Mouse (Mus musculus): ENCODE data around the gene Fli1.

Gene Fli1

DNA sequence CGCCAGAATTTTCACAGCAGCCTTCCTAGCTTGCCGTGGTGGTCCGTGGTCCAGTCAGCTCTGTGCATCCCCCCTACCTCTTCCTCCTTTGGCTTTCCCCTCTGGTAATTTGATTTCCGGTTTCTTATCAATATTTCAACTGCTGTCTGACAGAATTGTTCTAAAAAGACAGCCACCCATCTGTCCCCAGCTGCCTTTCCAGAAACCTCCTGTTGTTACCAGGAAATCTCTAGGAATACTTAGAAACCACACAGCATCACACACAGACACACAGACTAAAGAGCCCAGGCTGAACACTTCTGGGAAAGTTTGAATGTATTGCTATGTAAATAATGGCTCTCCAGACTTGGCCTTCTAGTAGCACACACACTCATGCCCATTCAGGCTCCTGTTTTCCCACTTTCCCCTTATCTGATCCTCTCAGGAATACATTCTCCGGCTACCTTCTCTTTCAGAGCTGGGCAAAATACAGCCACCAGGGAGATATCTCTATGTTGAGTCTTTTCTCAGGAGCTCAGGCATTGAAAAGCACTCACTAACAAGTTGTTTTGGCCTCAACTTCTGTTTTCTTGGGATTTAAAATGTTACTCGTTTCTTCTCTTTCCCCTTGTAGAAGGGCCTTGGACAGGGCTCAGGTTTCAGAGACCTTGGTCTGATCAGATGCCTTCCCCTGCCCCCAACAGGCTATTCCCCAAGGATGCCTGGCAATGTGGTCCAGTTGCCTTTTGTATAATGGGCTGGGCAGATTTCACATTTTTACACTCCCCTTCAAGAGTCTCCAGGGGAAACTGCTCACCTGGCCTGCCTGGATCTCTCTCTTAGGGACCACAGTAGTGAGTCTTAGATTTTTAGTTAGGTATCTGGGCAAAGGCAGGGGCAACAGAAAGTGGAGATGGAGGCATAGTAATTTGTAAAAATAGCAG, 7.1 kb upstream of the Fli1 start:
- DNase-seq (ENCODE audit: low spot score), result no peak

DNA sequence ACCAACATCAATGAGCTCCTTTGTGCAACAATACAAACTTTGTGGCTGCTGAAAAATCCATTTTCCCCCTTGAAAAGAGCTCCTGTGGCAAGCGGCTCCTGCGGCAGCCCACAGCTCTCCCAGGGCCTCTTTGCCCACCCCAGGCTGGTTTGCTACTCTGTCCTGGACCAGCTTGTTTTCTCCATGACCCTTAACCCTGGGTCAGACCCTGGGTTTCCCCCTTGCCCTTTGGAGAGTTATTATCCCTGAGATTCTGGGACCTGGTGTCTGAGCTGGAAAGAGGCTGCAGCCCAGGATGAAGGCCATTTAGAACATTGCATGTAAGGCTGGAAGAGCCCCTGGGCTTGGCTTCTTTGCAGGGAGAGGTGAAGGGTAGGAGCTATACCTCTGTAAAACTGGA, 4.1 kb upstream of the Fli1 start:
- no peak for DNase-seq (ENCODE audit: low spot score)

DNA sequence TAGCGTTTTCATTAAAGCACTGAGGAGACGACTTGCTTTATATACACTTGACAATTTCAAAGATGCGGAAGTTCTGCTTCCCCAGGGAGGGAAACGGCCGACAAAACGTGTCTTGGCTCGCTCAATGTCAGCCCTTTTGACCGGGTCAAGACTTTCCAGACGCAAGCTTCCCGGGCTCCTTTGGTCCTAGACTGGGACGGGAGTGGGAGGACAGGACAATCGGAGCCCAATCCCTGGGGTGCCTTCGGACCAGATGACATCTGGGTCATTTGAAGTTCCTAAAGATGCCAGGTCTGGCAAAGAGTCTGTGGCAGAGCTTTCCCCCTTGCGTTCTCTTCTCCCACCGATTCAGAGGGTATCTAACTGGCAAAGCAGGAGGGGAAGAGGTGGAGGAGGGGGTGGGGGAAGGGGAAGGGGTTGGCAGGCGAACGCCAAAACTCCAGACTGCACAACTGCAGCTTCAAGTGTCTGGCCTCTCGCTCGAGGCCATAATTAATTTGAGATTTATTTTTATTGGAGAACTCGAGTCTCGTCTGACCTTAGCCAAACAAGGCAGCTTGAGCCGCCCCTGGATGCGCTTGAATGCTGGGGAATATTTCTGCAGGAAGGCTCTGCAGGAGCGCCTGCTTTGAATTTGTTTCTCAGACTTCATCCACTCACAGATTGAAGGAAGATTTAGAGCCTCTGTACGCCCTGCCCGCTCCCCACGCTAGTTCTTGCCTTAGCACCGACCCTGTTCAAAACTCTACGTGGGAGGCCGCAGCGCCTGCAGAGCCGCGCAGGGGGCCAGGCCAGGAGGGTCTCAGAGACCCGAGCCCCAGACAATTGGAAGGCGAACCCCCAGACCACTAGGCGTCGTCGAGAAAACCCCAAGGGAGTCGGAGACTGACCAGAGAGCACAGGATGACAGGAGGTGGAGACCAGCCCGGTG, 2.3 kb upstream of the Fli1 start:
- DNase-seq (ENCODE audit: low spot score), result no peak

DNA sequence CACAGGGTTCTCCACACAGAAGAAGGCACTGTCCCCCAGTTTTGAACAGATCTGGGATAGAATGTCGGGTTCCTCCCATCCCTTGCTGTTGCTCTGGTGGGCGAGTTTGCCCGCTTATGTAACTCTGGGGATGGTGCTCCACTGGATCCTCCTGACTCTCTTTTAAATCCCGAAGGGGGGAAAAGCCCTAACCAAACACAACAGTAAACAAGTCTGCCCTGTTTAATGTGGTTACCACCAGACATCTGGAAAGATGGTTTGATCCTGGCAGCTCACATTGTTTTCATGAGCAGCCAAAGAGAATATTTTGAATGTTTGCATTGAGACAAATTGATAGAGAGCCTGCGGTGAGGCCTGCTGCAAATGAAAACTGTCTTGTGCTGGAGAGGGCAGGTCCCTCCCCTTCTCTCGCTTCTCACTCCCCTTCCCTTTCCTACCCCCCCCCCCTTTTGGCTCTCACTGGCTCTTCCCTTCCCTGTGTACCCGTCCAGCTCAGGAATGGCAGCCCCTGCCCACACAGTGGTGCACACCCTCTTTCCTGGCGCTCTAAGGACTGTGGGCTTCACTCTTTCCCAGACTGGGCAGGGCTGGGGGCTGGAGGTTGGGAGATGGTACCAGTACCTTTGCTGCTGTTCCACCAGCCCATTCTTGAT, 1.4 kb upstream of the Fli1 start:
- no peak for DNase-seq (ENCODE audit: low spot score)

DNA sequence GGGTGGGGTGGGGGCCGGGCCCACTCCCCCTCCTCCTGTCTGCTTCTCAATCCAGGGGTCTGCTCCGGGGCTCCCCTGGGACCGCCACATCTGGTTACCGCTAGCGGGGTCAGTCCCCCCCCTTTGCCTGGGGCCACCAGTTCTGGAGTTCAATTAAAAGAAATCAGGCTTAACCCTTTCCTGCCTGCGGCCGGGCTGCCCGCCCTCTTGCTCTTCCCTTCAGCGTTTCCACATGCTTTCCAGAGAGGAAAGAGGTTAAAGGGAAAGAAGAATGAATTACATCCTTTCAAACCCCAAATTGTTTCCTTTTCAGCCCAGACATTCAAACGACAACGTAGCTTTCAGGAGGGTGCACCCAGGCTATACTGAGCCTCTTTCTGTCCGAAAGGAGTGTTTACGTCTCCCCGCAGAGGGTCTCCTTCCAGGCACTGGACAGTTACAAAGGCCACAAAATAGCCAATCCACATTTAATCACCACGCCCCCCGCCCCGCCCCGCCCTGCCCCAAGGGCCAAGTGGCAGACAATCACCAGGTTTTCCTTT, 450 bp upstream of the Fli1 start:
- no peak for DNase-seq (ENCODE audit: low spot score)

DNA sequence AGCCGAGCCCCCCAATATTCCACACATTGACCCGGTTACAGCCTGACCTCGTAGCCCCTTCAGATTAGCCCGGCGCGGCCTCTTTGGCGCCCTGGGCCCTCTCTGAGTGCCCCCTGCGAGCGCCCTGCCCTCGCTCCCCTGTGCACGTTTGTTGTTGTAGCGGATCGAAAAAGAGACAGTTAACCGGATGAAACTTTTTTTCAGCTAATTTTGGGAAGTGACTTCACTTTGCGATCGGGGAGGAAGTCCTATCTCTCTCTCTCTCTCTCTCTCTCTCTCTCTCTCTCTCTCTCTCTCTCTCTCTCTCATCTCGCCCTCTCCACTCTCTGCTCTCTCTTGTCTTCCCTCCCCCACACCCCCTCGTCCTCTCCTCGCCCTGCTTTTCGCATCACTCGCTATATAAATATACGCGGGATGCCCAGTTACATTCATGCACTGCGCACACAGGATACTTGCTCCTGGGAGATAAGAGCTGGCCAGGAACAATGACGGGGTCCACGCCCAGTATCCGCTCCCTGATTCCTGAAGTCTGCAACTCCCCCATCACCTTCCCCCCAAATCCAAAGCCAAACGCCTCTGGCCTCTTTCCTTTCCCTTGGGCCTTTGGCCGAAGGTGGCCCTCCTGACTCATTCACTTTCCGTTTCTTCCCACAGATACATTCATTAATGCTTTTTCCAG, 1.3 kb downstream of the Fli1 start:
- DNase-seq (ENCODE audit: low spot score), result no peak

DNA sequence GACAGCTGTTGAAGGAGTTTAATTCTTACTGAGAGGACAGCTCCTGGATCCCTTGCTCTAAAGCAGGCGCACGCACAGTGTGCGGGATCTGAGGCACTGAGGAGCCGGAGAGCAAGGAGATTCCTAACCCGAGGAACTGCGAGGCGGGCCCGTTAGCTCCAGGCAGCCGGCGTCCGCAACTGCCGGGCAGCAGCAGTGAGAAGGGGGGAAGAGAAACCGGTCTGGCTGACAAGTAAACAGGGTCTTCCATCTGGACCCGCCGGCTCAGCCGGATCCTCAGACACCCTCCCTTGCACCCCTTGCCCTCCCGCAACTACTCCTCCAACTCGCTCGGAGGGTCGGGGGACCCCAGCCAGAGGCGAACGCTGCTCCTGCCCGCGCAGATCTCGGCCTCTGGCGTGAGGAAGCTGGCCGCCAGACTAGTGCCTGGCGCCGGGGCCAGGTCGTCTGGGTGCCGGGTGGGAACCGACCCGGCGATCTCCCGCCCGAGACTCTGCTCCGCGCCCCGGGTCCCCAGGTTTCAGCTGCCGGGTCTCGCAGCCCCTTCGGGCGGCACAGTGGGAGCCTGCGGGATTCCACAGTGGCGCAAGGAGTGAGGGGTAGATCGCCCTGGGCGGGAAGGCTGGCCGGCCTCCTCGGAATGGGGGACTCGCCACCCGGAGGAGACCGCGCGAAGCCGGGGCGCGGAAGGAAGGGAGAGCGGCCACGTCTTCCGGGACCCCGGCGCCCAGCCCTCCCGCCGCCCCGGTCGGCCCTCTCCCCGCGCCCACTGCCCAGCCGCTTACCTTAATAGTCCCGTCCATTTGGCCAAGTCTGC, 2.0 kb downstream of the Fli1 start:
- DNase-seq (ENCODE audit: low spot score), result no peak

DNA sequence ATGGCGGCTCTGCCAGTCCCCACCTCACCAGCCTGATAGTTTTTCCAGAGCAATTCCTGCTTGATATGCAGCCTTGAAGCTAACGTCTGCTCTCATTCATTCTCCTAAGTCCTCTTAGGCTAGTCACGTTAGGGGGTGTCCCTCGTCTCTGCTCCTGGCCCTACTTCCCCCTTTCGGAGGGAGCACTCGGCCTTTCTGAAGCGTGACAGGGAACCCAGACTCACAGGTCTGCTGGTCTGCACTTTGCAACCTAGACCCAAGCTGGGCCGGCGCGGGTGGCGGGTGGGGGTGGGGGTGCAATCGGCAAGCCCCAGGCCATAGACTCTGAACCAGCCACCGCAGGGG, 2.6 kb downstream of the Fli1 start:
- no peak for DNase-seq (ENCODE audit: low spot score)

DNA sequence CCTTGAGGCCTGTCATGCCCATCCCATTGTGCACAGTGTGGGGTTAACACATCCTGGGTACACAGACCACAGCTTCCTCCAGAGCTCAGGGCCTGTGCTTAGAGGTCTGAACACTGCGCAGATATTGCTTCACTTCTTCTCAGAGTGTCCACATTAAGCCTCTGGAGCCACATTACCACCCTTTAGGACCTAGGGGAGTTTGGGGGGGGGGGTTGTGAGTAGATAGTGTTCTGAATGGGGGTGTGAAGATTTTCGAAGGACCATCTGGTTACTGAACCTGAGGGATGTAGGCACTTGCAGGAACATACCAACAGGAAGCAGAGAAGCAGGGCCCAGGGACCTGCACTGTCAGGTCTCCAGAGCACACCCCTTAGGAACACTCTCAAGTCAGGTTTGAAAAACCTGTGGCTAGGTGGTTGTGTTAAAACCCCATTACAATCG, 3.3 kb downstream of the Fli1 start:
- no peak for DNase-seq (ENCODE audit: low spot score)

DNA sequence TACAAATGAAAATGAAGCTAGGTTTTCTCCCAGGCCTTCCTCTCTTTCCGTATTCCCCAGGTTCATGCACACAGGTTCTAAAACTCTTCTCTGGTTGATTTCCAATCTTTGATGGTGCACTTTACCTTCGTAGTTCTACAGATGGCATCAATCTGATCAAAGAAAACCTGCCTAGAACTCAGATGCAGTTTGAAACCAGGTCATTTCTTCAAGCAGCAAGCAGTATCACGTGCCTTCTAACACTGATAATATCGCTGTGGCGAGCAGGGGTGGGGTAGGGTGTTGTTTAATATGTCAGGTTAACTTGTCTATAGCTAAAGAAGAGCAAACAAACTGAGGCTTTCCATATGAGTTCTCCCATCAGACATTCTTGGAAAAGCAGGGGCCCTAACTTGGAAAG, 4.5 kb downstream of the Fli1 start:
- no peak for DNase-seq (ENCODE audit: low spot score)

DNA sequence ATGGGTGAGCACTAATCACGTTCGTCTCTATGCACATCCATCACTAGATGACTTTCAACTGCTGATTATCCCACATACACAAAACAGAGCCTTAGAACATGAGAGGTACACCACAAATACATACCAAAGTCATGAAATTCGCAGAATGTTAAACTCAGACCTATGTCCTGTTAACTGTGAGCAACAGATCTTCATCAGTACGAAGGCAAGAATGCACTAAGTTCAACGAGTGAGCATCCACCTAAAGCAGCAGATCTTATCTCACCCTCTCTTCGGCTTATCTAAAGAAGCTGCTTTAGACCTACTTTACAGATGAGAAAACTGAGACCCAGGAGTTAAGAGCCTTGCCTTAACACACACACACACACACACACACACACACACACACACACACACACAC, 5.0 kb downstream of the Fli1 start:
- no peak for DNase-seq (ENCODE audit: low spot score)

DNA sequence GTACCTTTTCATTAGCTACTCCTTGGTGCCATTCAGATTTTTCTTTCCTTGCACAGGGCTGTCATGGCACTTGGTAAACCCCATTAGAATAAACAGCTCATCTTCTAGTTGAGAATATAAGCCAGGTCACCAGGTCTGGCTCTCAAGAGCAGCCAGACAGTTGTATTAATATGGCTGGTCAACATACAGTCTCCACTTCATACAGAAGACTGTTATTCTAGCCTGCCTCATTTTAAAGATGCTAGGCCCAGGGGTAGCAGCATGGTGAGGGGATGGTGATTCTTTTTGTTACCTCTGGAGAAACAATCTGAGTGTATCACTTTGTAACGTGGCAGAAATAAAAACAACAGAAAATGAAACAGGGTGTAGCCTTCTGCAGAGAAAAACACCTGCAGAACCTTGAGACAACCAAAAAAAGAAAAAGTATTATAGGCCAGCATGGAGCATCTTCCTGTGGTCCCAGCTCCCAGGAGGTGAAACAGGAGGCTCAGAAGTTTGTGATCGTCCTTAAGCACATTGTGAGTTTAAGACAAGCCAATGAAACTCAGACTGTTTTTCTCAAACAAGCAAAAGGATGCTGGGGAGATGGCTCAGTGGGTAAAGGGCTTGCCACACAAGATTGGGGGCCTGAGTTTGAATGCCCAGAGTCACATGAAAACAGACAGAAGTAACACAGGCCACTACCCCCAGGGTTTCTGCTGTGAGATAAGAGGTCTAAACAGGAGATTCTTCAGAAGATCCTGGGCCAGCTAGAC, 7.3 kb downstream of the Fli1 start:
- no peak for DNase-seq (ENCODE audit: low spot score)

DNA sequence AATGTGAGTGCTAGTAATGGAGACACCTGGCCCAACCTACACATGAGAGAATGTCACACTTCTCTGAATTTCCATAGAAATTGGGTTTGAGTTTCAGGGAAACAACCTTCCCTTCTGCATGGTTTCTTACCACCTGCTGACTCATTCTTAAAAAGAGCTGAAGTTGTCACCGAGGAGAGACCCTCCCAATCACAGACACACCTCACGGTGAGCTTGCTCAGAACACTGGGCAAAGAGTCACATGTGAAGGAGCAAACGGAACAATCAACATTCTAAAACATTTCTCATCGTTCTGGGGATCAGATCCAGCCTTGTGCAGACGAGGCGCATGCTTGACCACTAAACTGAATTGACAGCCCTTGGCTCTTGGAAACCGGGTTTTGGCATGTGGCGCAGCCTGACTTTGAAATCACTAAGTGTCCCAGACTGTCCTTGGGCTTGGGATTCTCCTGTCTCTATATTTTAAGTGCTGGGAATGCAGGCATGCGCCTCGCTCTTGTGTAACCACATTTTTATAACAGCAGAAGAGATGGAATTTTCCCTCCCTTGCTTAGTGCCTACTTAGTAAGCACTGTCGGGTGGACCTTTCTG, 8.5 kb downstream of the Fli1 start:
- no peak for DNase-seq (ENCODE audit: low spot score)

DNA sequence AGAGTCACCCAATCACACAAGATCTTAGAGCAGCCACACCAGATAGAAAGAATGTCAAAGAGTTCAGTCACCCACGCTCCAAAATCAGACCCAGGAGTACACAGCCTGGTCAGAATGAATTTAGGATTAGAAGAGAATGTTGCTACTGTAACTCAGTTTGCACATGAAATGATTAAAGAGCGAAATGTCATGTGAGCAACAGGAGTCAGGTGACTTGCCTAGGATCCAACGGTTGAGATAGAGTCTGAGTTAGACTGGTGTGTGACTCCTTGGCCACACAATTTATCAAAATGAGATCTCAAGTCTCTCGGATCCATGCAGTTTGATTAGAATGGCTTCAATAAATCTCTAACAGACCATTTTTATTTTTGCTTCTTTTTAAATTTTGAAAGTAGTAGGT, 11.1 kb downstream of the Fli1 start:
- DNase-seq (ENCODE audit: low spot score), result no peak

DNA sequence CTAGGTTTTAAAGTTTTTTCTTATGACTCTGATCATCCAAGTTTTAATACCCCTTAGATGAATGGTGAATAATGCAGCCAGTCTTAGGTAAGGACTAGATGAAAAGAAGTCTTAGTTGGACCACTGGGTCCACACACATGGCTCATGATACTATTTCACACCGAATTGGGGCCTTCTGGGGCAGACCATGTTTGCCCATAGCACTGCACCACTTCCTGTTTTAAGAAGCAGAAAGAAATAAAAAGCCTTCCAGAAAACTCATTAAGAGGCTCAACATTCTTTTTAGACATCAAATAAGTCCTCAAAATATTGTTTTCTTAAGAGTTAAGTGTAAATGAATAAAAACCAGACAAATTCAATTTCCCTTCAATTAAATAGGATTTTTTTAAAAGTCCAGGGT, 11.7 kb downstream of the Fli1 start:
- DNase-seq (ENCODE audit: low spot score), result no peak

DNA sequence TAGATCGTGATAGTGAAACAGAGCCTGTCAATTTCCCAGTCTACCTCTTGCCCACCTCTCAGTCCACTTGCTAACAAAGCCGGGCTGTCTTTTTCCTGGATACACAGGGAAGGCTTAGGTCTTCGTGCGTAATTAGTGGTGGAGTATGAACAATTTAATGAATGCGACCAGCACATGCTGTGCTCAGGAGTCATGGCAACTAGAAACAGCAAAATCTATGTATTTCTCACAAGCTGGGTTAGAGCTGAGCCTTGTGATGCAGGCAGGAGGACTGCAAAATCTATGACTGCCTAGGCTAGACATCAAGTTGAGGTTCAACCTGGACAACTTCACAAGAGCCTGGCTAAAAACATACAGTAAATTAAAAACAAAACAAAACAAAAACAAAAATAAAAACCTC, 12.5 kb downstream of the Fli1 start:
- DNase-seq (ENCODE audit: low spot score), result no peak

DNA sequence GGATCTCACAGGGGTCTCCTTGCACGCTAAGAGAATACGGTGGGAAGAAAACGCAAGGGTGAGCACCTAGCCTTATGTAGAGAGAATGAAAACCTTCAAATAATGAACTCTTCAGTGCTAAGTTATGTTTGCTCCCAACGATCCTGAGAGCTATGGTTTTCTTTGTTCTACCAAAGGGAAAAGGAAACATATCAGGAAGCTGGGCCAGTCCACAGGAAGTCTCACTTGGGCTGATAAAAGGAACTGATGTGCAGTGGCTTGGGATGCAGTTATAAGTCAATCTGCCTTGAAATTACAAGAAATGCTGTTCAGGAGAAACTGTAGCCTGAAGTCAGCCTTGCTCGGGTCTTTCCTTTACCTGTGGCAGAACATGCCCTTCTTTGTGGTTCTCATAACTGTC, 13.1 kb downstream of the Fli1 start:
- no peak for DNase-seq (ENCODE audit: low spot score)

DNA sequence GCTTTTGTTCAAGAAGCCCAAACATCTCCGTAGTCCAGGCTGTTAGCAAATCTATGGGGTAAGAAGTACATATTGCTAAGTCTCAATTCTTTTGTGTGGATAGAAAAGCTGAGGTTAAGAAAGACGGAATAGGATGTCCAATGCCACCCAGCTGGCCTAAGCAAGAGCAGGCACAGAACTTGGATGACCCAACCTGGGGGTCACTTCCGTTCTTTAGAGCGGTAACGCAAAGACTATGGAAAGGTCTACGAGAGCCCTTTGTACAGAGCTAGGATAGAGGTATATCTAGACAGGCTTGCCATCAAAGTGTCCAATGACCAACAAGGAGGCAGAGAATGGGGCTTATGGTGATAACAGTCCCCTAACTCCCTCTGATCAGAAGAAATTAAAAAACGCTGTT, 15.3 kb downstream of the Fli1 start:
- no peak for DNase-seq (ENCODE audit: low spot score)

DNA sequence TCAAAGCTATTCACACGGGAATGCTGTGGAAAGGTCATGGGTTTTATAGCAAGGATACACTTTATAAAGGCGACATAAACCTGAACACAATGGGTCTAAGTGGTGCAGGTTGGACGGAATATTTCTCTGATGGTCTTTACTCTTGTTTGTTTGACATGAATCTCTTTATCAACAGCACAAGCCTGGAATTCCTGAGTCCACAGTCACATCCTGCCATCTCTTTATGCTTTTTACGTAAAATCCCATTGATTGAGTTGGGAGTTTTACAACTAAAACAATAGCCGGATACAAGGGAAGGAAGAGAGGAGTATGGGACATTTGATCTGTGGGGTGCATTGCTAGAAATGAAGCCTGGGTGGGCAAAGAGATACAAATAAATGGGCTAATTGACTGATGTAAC, 16.9 kb downstream of the Fli1 start:
- DNase-seq (ENCODE audit: low spot score), result no peak

Data from ovary, postnatal 10 days (tissue).